Mouse (Mus musculus): ENCODE measurements around the gene E2f3. TPM values are rescaled to one million over a fixed set of nuclear protein-coding genes. Genes with fewer than 3 reads are reported as not detected.
A peak's percentile ranks its signal among the peaks of the same experiment; 100 is the strongest.

The E2f3 gene
- polyA plus RNA-seq (2014; fragmentation: Nextera tagmentation; extraction: Ambion mirVana) = 19.0 and 19.6 TPM in 2 replicates

- Histone ChIP-seq H3K27me3 (ENCODE audit: control insufficient read depth, insufficient read depth, low read length) (no peaks in the 10 kb centered on the region), H3K27ac (replicated peaks; ENCODE audit: low read depth, low read length) (peak within 1 kb of the TSS; percentile 99), H3K4me1 (ENCODE audit: control insufficient read depth, insufficient read depth, low read length) (no peaks in the 10 kb centered on the region), H3K36me3 (ENCODE audit: control insufficient read depth, insufficient read depth, low read length) (no peaks in the 10 kb centered on the region), H3K9ac (ENCODE audit: low read length) (peak within 1 kb of the TSS; percentile 100), H3K4me2 (ENCODE audit: low read depth, severe bottlenecking) (peak within 1 kb of the TSS; percentile 78), H3K4me3 (ENCODE audit: low read depth, low read length) (peak within 1 kb of the TSS; percentile 97), H3K9me3 (ENCODE audit: control insufficient read depth, low read length) (no peaks in the 10 kb centered on the region)
- ATAC-seq (ENCODE audit: insufficient number of reproducible peaks, low FRiP score, low TSS enrichment, low read depth) (peak; percentile 97), DNase-seq (ENCODE audit: low spot score) (peak; percentile 97)
- under 1% methylated on average over 45 of the region's 45 CpGs for WGBS
These were observed at the start of gene E2f3 for GRCm38 (mm10) chr13:29985855-29986755. E2f3 (minus strand) TSS chr13:29986063.

- no peak overlapping the region for H3K4me3 ChIP-seq (ENCODE audit: low read depth, low read length)
- ATAC-seq (ENCODE audit: insufficient number of reproducible peaks, low FRiP score, low TSS enrichment, low read depth) = no peak
- DNase-seq (ENCODE audit: low spot score) = no peak
- no peak overlapping the region for H3K9ac ChIP-seq (ENCODE audit: low read length)
- H3K4me1 ChIP-seq (ENCODE audit: control insufficient read depth, insufficient read depth, low read length) = no peaks in the 10 kb centered on the region
- H3K36me3 ChIP-seq (ENCODE audit: control insufficient read depth, insufficient read depth, low read length) = no peaks in the 10 kb centered on the region
- H3K27me3 ChIP-seq (ENCODE audit: control insufficient read depth, insufficient read depth, low read length) = no peaks in the 10 kb centered on the region
- H3K9me3 ChIP-seq (ENCODE audit: control insufficient read depth, low read length) = no peaks in the 10 kb centered on the region
- WGBS = 89% methylated on average over 5 of the region's 5 CpGs
- no peak overlapping the region for H3K27ac ChIP-seq (replicated peaks; ENCODE audit: low read depth, low read length)
- no peak overlapping the region for H3K4me2 ChIP-seq (ENCODE audit: low read depth, severe bottlenecking)
These were observed 48.7 kb upstream of the E2f3 start for GRCm38 (mm10) chr13:30034540-30034939.

DNA sequence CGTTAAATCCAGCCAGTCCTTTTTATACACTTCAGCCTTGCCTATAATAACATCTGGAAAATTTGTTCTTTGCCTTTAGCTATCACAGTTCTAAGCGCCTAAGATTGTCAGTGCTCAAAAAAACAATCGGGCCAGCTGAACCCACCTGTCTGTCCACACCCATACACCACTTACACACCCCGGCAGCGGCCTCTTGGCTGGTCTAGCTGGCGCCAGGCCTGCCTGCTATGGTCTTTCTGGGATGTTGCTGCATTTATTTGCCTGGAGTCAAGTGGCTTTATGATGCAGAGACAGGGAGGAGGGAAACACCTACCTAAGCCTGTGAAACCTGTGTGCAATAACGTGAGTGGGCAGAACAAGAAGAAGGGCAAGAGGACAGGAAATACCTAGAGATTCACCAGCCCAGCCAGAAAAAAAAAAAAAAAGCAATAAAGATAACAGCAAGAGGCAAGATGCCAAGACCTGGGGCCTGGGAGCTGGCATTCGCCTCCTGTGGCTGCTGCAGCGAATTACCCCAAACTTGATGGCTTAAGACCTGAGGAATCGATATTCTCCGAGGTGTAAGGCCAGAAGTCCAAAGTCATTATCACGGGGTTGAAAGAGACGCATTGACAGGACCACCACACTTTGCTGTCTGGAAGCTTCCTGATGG lies 45.9 kb upstream of the E2f3 start:
- no peak for ATAC-seq (ENCODE audit: insufficient number of reproducible peaks, low FRiP score, low TSS enrichment, low read depth)
- Histone ChIP-seq H3K36me3 (ENCODE audit: control insufficient read depth, insufficient read depth, low read length) (no peaks in the 10 kb centered on the region), H3K4me2 (ENCODE audit: low read depth, severe bottlenecking) (no peak overlapping the region), H3K9ac (ENCODE audit: low read length) (no peak overlapping the region), H3K4me1 (ENCODE audit: control insufficient read depth, insufficient read depth, low read length) (no peaks in the 10 kb centered on the region), H3K9me3 (ENCODE audit: control insufficient read depth, low read length) (no peaks in the 10 kb centered on the region), H3K27ac (replicated peaks; ENCODE audit: low read depth, low read length) (no peak overlapping the region), H3K27me3 (ENCODE audit: control insufficient read depth, insufficient read depth, low read length) (no peaks in the 10 kb centered on the region), H3K4me3 (ENCODE audit: low read depth, low read length) (no peak overlapping the region)
- WGBS = 83% methylated on average over 13 of the region's 13 CpGs
- no peak for DNase-seq (ENCODE audit: low spot score)

DNA sequence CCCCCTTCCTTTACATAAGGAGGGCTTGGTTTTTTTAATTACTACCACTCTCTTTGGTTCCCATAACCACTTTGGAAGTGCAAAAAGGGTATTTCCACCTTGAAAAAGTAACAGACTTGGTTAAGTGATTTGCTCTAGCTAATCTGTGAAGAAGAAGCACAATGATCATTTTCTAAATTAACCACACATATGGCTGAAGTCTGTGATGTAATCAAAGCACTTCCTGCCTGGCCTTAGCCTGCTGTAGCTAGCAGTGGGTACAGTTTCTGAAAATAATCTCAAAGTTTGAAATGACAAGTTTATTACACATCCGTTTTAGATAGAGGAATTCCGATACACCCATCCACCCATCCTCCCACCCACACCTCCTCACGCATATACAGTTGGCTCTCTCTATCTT lies 42.0 kb upstream of the E2f3 start:
- Histone ChIP-seq H3K27ac (replicated peaks; ENCODE audit: low read depth, low read length) (no peak overlapping the region), H3K36me3 (ENCODE audit: control insufficient read depth, insufficient read depth, low read length) (no peaks in the 10 kb centered on the region), H3K4me3 (ENCODE audit: low read depth, low read length) (no peak overlapping the region), H3K27me3 (ENCODE audit: control insufficient read depth, insufficient read depth, low read length) (no peaks in the 10 kb centered on the region), H3K9ac (ENCODE audit: low read length) (no peak overlapping the region), H3K9me3 (ENCODE audit: control insufficient read depth, low read length) (no peaks in the 10 kb centered on the region), H3K4me1 (ENCODE audit: control insufficient read depth, insufficient read depth, low read length) (no peaks in the 10 kb centered on the region), H3K4me2 (ENCODE audit: low read depth, severe bottlenecking) (no peak overlapping the region)
- WGBS = 88% methylated on average over 3 of the region's 3 CpGs
- DNase-seq (ENCODE audit: low spot score) (no peak), ATAC-seq (ENCODE audit: insufficient number of reproducible peaks, low FRiP score, low TSS enrichment, low read depth) (no peak)

GRCm38 (mm10) chr13:30022487-30022886 lies 36.6 kb upstream of the E2f3 start:
- ATAC-seq (ENCODE audit: insufficient number of reproducible peaks, low FRiP score, low TSS enrichment, low read depth) = no peak

GRCm38 (mm10) chr13:30018573-30018972 lies 32.7 kb upstream of the E2f3 start:
- DNase-seq (ENCODE audit: low spot score) (no peak), ATAC-seq (ENCODE audit: insufficient number of reproducible peaks, low FRiP score, low TSS enrichment, low read depth) (no peak)
- Histone ChIP-seq H3K9me3 (ENCODE audit: control insufficient read depth, low read length) (no peaks in the 10 kb centered on the region), H3K4me3 (ENCODE audit: low read depth, low read length) (no peak overlapping the region), H3K27ac (replicated peaks; ENCODE audit: low read depth, low read length) (no peak overlapping the region), H3K4me1 (ENCODE audit: control insufficient read depth, insufficient read depth, low read length) (no peaks in the 10 kb centered on the region), H3K27me3 (ENCODE audit: control insufficient read depth, insufficient read depth, low read length) (no peaks in the 10 kb centered on the region), H3K9ac (ENCODE audit: low read length) (no peak overlapping the region), H3K36me3 (ENCODE audit: control insufficient read depth, insufficient read depth, low read length) (no peaks in the 10 kb centered on the region), H3K4me2 (ENCODE audit: low read depth, severe bottlenecking) (no peak overlapping the region)
- 91% methylated on average over 2 of the region's 2 CpGs for WGBS

More at GRCm38 (mm10) chr13:30022487-30022886, 36.6 kb upstream of the E2f3 start:
- no peak overlapping the region for H3K9ac ChIP-seq (ENCODE audit: low read length)
- no peak overlapping the region for H3K27ac ChIP-seq (replicated peaks; ENCODE audit: low read depth, low read length)
- H3K4me3 ChIP-seq (ENCODE audit: low read depth, low read length) = no peak overlapping the region
- no peaks in the 10 kb centered on the region for H3K4me1 ChIP-seq (ENCODE audit: control insufficient read depth, insufficient read depth, low read length)
- H3K36me3 ChIP-seq (ENCODE audit: control insufficient read depth, insufficient read depth, low read length) = no peaks in the 10 kb centered on the region
- WGBS = 89% methylated on average over 2 of the region's 2 CpGs
- no peaks in the 10 kb centered on the region for H3K27me3 ChIP-seq (ENCODE audit: control insufficient read depth, insufficient read depth, low read length)
- no peak overlapping the region for H3K4me2 ChIP-seq (ENCODE audit: low read depth, severe bottlenecking)
- no peaks in the 10 kb centered on the region for H3K9me3 ChIP-seq (ENCODE audit: control insufficient read depth, low read length)
- no peak for DNase-seq (ENCODE audit: low spot score)

GRCm38 (mm10) chr13:30017611-30018010 lies 31.7 kb upstream of the E2f3 start:
- H3K4me2 ChIP-seq (ENCODE audit: low read depth, severe bottlenecking) = no peak overlapping the region
- no peaks in the 10 kb centered on the region for H3K9me3 ChIP-seq (ENCODE audit: control insufficient read depth, low read length)
- 91% methylated on average over 7 of the region's 7 CpGs for WGBS
- H3K27me3 ChIP-seq (ENCODE audit: control insufficient read depth, insufficient read depth, low read length) = no peaks in the 10 kb centered on the region
- ATAC-seq (ENCODE audit: insufficient number of reproducible peaks, low FRiP score, low TSS enrichment, low read depth) (no peak), DNase-seq (ENCODE audit: low spot score) (no peak)
- H3K36me3 ChIP-seq (ENCODE audit: control insufficient read depth, insufficient read depth, low read length) = no peaks in the 10 kb centered on the region
- H3K4me3 ChIP-seq (ENCODE audit: low read depth, low read length) = no peak overlapping the region
- H3K27ac ChIP-seq (replicated peaks; ENCODE audit: low read depth, low read length) = no peak overlapping the region
- H3K9ac ChIP-seq (ENCODE audit: low read length) = no peak overlapping the region
- no peaks in the 10 kb centered on the region for H3K4me1 ChIP-seq (ENCODE audit: control insufficient read depth, insufficient read depth, low read length)

GRCm38 (mm10) chr13:30014576-30014975 lies 28.7 kb upstream of the E2f3 start:
- ATAC-seq (ENCODE audit: insufficient number of reproducible peaks, low FRiP score, low TSS enrichment, low read depth) = no peak

More at GRCm38 (mm10) chr13:30014576-30014975, 28.7 kb upstream of the E2f3 start:
- WGBS = 92% methylated on average over 8 of the region's 8 CpGs
- Histone ChIP-seq H3K4me3 (ENCODE audit: low read depth, low read length) (no peak overlapping the region), H3K27ac (replicated peaks; ENCODE audit: low read depth, low read length) (no peak overlapping the region), H3K27me3 (ENCODE audit: control insufficient read depth, insufficient read depth, low read length) (no peaks in the 10 kb centered on the region), H3K9ac (ENCODE audit: low read length) (no peak overlapping the region), H3K4me1 (ENCODE audit: control insufficient read depth, insufficient read depth, low read length) (no peaks in the 10 kb centered on the region), H3K9me3 (ENCODE audit: control insufficient read depth, low read length) (no peaks in the 10 kb centered on the region), H3K4me2 (ENCODE audit: low read depth, severe bottlenecking) (no peak overlapping the region), H3K36me3 (ENCODE audit: control insufficient read depth, insufficient read depth, low read length) (no peaks in the 10 kb centered on the region)
- no peak for DNase-seq (ENCODE audit: low spot score)

Data from limb, embryonic 11.5 days (tissue).